Mouse (Mus musculus): Measurements from ENCODE around the gene Nans.

The Nans gene

GRCm38 (mm10) chr4:46489028-46489925 lies at the start of gene Nans:
Nans (plus strand) TSS chr4:46489248.
- peak; percentile 99 for DNase-seq (ENCODE audit: low read depth, low spot score)

GRCm38 (mm10) chr4:46442501-46442900 lies 46.5 kb upstream of the Nans start:
- DNase-seq (ENCODE audit: low read depth, low spot score) = no peak

- peak; percentile 37 for DNase-seq (ENCODE audit: low read depth, low spot score)
These were observed 43.7 kb upstream of the Nans start for GRCm38 (mm10) chr4:46445237-46445945.

- DNase-seq (ENCODE audit: low read depth, low spot score) = no peak
These were observed 41.6 kb upstream of the Nans start for GRCm38 (mm10) chr4:46447461-46447860.

- DNase-seq (ENCODE audit: low read depth, low spot score) = no peak
These were observed 40.2 kb upstream of the Nans start for GRCm38 (mm10) chr4:46448886-46449285.

- DNase-seq (ENCODE audit: low read depth, low spot score) = no peak
These were observed 39.0 kb upstream of the Nans start for GRCm38 (mm10) chr4:46450020-46450518.

- peak; percentile 97 for DNase-seq (ENCODE audit: low read depth, low spot score)
These were observed 38.4 kb upstream of the Nans start, which contains the start of gene Anp32b for GRCm38 (mm10) chr4:46450519-46451131. Anp32b (plus strand) TSS chr4:46450902.

- DNase-seq (ENCODE audit: low read depth, low spot score) = peak; percentile 63
These were observed 37.7 kb upstream of the Nans start for GRCm38 (mm10) chr4:46451240-46451757.

- DNase-seq (ENCODE audit: low read depth, low spot score) = peak; percentile 71
These were observed 37.1 kb upstream of the Nans start for GRCm38 (mm10) chr4:46451758-46452480.

- DNase-seq (ENCODE audit: low read depth, low spot score) = peak; percentile 93
These were observed 36.6 kb upstream of the Nans start for GRCm38 (mm10) chr4:46452481-46452850.

- DNase-seq (ENCODE audit: low read depth, low spot score) = no peak
These were observed 36.0 kb upstream of the Nans start for GRCm38 (mm10) chr4:46452855-46453719.

GRCm38 (mm10) chr4:46454097-46454864 lies 34.8 kb upstream of the Nans start:
- no peak for DNase-seq (ENCODE audit: low read depth, low spot score)

- DNase-seq (ENCODE audit: low read depth, low spot score) = no peak
These were observed 32.3 kb upstream of the Nans start for GRCm38 (mm10) chr4:46456762-46457161.

GRCm38 (mm10) chr4:46457186-46457585 lies 31.9 kb upstream of the Nans start:
- DNase-seq (ENCODE audit: low read depth, low spot score) = no peak

- no peak for DNase-seq (ENCODE audit: low read depth, low spot score)
These were observed 30.6 kb upstream of the Nans start for GRCm38 (mm10) chr4:46458411-46458810.

GRCm38 (mm10) chr4:46463130-46463830 lies 25.8 kb upstream of the Nans start:
- peak; percentile 73 for DNase-seq (ENCODE audit: low read depth, low spot score)

- DNase-seq (ENCODE audit: low read depth, low spot score) = no peak
These were observed 23.3 kb upstream of the Nans start for GRCm38 (mm10) chr4:46465740-46466139.

- peak; percentile 60 for DNase-seq (ENCODE audit: low read depth, low spot score)
These were observed 13.9 kb upstream of the Nans start for GRCm38 (mm10) chr4:46475101-46475500.

- DNase-seq (ENCODE audit: low read depth, low spot score) = no peak
These were observed 10.0 kb upstream of the Nans start for GRCm38 (mm10) chr4:46479081-46479480.
